Mouse (Mus musculus) kidney, adult 8-10 months (tissue): ENCODE results near the gene Mcf2l.
A peak's percentile ranks its signal among the peaks of the same experiment; 100 is the strongest.

Source experiments
- DNase-seq, 2 experiments: peaks; one replicate each; pipeline ENCODE4 v3.0.0; 2022

Gene Mcf2l

DNA sequence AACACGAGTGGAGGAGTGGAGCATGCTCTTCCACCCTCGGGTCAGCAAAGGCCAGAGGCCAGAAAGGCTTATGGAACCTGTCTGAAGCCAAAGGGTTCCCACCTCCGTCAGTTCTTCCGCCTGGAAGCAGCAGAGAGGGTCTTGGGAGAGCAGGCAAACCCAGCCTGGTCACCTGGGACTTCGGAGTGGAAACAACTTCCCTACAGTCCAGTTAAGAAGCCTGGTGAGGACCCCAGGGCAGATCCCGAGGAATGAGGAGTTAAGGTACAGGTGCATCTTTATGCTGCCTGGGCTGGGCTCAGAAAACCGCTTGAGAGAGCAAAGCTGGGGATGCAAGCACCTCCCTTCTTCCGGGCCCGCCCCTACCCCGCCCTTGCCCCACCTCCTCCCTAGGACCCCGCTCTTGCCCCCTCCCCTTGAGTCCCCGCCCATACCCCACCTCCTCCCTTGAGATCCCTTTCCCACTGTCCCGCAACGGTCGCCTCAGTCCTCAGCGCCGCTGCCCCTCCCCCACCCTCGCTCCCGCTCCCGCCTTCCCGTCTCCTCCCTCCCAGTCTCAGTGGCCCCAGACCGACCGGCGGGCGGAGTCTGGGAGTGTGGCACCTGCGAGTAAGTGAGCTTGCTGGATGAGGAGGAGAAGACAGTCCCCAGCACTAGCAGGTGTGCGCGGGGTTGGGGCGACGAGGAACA is at the start of gene Mcf2l:
Gene Mcf2l (plus strand): TSS at position 450 of the 690 bp plus-strand sequence.
- DNase-seq = peak; percentile 62 to 72

DNA sequence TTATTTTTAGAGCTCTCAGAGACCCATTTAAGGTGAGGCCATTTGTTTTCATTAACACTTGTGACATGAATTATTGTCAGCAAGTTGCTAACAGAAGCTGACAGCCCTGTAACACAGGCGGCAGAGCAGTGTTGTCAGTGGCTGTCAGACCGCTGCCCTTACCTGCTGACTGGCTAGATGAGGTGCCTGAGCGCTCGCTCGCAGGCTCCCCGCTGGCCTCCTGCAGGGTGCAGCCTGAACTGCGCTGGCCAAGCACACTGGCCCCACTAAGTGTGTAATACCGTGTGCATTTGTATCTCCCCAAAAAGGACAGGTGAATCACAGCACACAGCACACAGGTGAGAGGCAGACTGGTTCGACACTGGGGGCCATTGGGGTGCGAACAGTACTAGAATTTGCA is 49.0 kb upstream of the Mcf2l start:
- no peak for DNase-seq

GRCm38 (mm10) chr8:12825236-12825635 is 48.4 kb upstream of the Mcf2l start:
- no peak for DNase-seq

- DNase-seq = no peak
These were observed 47.8 kb upstream of the Mcf2l start for GRCm38 (mm10) chr8:12825686-12826237.

GRCm38 (mm10) chr8:12827124-12827523 is 46.5 kb upstream of the Mcf2l start:
- no peak for DNase-seq

- DNase-seq = no peak
These were observed 45.3 kb upstream of the Mcf2l start for GRCm38 (mm10) chr8:12828298-12828697.

- no peak for DNase-seq
These were observed 44.2 kb upstream of the Mcf2l start for GRCm38 (mm10) chr8:12829381-12829780.

DNA sequence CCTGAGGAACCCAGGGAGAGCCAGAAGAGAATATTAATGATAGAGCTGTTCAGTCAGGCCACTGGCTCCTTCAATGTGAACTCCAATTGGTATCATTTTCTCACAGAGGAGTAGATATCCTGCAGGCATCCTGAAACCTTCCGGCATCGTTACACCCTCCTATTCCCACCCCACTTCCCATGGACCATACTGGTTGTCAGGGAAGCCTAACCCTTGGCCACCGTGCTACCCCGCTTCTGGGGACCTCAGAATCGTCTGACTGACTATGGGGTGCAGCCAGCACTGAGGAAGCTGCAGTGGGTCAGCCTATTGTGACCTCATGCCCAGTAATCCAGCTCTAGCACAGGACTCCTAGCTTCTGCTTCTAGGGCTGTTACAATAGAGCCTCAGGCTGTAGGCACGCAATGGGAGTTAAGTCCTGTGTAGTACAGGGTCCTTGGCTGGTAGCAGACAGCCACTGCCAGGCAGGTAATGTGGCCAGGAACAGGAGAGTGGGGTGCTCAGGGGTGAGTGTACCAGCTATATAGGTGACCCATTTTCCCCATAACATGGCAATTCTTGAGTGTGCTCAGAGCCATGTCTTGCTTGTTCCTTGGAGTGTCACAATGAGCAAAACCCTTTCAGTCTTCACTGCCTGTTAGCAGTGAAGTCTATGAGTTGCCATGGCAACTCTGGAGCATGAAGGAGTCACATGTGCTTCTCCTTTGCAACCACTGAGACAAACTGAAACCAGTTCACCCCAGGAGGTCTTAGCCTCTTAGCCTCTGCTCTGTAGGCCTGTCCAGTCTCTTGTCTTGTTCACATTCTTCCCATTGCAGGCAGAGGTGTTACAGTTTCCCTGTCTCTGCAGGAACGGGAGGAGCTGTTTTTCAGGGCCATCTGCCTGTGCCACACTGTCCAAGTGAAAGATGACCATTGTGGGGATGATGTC is 41.7 kb upstream of the Mcf2l start:
- DNase-seq = no peak

- DNase-seq = no peak
These were observed 40.0 kb upstream of the Mcf2l start for GRCm38 (mm10) chr8:12833616-12834015.

GRCm38 (mm10) chr8:12840834-12841233 is 32.8 kb upstream of the Mcf2l start:
- DNase-seq = no peak

GRCm38 (mm10) chr8:12842342-12842995 is 31.1 kb upstream of the Mcf2l start:
- no peak for DNase-seq

- DNase-seq = no peak
These were observed 29.2 kb upstream of the Mcf2l start for GRCm38 (mm10) chr8:12844347-12844950.

GRCm38 (mm10) chr8:12846447-12846846 is 27.2 kb upstream of the Mcf2l start:
- DNase-seq = no peak

DNA sequence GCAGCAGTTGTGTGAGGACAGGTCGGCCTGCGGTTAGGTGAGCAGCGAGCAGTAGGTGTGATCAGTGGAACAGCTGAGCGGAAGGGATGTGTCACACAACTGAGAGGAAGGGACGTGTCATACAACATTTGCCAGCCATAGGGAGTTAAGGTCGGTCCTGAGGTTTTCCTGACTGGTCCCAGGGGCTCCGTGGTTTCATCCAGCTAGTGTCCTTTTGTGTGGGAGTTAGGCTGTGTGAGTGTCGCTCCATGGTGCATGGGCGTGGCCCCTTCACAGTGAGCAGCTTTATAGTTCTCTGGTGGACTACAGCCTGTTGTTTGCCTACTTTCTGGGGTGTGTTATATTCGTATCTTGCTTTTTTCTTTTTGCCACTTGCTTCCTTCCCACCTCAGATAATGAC is 22.4 kb upstream of the Mcf2l start:
- no peak for DNase-seq

GRCm38 (mm10) chr8:12856038-12856437 is 17.6 kb upstream of the Mcf2l start:
- DNase-seq = no peak

GRCm38 (mm10) chr8:12863061-12863460 is 10.5 kb upstream of the Mcf2l start:
- DNase-seq = no peak

GRCm38 (mm10) chr8:12863608-12864007 is 10.0 kb upstream of the Mcf2l start:
- DNase-seq = no peak

GRCm38 (mm10) chr8:12865790-12866189 is 7.8 kb upstream of the Mcf2l start:
- DNase-seq = no peak

GRCm38 (mm10) chr8:12869661-12870060 is 3.9 kb upstream of the Mcf2l start:
- DNase-seq = no peak

GRCm38 (mm10) chr8:12870656-12871055 is 3.0 kb upstream of the Mcf2l start:
- no peak for DNase-seq

DNA sequence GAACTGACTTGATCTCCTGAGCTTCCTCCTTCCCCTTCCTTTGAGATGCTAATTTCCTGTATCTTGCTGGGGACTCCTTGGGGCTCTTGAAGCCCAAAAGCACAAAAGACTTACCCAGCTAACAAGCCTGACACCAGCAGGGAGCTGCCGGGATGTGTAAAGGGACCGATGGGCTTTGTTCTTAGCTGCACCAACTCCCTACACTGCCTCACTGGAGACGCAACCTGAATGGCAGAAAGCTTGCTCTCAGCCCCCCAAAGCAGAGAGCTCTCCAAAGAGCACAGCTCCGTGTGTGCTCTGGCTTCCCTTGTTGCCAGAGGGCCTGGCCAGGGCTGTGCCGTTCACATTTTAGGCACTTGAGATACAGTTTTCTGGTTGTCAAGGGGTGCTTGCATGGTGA is 2.1 kb upstream of the Mcf2l start:
- no peak for DNase-seq

DNA sequence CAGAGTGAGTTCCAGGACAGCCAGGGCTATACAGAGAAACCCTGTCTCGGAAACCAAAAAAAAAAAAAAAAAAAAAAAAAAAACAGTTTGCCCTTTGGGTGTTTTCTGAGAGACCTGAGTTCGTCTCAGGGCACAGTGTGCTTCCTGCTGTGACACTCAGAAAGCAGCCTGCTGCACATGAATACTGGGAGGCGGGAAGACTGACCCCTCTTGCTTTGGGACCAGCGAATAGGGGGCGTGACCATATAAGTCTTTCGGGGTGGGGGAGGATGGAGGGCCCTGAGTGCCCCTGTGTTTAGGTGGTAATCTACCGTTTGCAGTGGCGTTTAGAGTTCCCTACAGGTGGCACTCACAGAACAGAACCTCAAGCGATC is 636 bp upstream of the Mcf2l start:
- DNase-seq = no peak
